Mouse (Mus musculus): Measurements from ENCODE around the gene Scgb2b18. TPM values are rescaled to one million over a fixed set of nuclear protein-coding genes. Genes with fewer than 3 reads are reported as not detected.
"Not testable (repeated sequence)": the region's sequence is repeated elsewhere in the genome, so short reads cannot be mapped to it uniquely, and the experiment has no call there.

Scgb2b18 gene
- not detected for total RNA-seq (2021)
- long read RNA-seq, experiment 1, result 0 reads
- long read RNA-seq, experiment 2, result 0 reads

- DNase-seq (ENCODE audit: low spot score), result not testable (repeated sequence)
Observed at GRCm38 (mm10) chr7:33173764-33174163, at the start of gene Scgb2b18. Gene Scgb2b18, minus strand, starts transcription at chr7:33173864.

DNA sequence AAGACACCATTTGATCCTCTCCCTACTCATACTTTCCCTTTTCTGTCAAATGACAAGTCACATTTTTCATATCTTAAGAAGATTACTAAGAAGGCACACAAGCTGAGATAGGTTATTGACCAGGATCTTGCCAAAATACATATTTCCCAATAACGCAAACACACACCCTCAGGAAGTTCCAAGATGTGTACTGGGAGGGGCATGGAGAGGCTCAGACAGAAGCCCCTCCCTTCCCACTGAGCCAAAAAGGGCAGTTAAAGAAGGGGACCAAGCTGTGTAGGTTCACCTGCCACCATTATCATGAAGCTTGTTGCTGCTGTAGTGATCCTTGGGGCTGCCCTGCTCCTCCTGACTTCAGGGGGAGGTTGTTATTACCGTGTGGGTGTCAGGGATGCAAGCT lies 11.6 kb upstream of the Scgb2b18 start, which contains the start of gene Scgb1b18:
Scgb1b18 (plus strand) TSS at position 301 of the 400 bp plus-strand sequence.
- DNase-seq (ENCODE audit: low spot score), result not testable (repeated sequence)

Other genes starting within 250 kb of the Scgb2b18 start
- not detected for gene Scgb2b17, start 117.3 kb downstream of the Scgb2b18 start, total RNA-seq (2021)
- not detected for gene Scgb1b17, start 110.4 kb downstream of the Scgb2b18 start, total RNA-seq (2021)
- gene Scgb1b18, start 11.7 kb upstream of the Scgb2b18 start, total RNA-seq (2021), result not detected
- not detected for gene Scgb2b19, start 106.5 kb upstream of the Scgb2b18 start, total RNA-seq (2021)
- gene Scgb1b19, start 113.4 kb upstream of the Scgb2b18 start, total RNA-seq (2021), result not detected
- not detected for gene Scgb2b20, start 192.5 kb upstream of the Scgb2b18 start, total RNA-seq (2021)
- gene Scgb1b20, start 199.4 kb upstream of the Scgb2b18 start, total RNA-seq (2021), result not detected

All from gastrocnemius, adult 18-20 months (tissue).